Mouse (Mus musculus) midbrain, postnatal 0 days (tissue): ENCODE measurements around the gene Bhlhe23. TPM values are rescaled to one million over a fixed set of nuclear protein-coding genes. Genes with fewer than 3 reads are reported as not detected.
A peak's percentile ranks its signal among the peaks of the same experiment; 100 is the strongest.

Experiments
- ATAC-seq: fragments of 200-750 bp; cut with Nextera tagmentation; 2 replicates; pipeline ENCODE4 v1.8.0; 2017; ENCODE audit warnings: moderate number of reproducible peaks, mild to moderate bottlenecking, moderate TSS enrichment, moderate library complexity; ENCODE audit not compliant: low FRiP score
- DNase-seq: peaks from one replicate; pipeline ENCODE4 v3.0.0-alpha.2; 2015; ENCODE audit warnings: low spot score
- H3K27ac ChIP-seq: fragments of 300-500 bp; sonication (generic); 2 replicates; pipeline ENCODE4 v1.5.1; 2014; ENCODE audit warnings: low read depth, mild to moderate bottlenecking, low read length, mixed read lengths
- H3K27me3 ChIP-seq: fragments of 300-500 bp; sonication (generic); 2 replicates; pipeline ENCODE4 v1.6.1; 2014; ENCODE audit warnings: low read length, control low read depth, mixed read lengths; ENCODE audit not compliant: insufficient read depth
- H3K36me3 ChIP-seq: fragments of 300-500 bp; sonication (generic); 2 replicates; pipeline ENCODE4 v1.6.1; 2014; ENCODE audit warnings: low read length, control low read depth, mixed read lengths; ENCODE audit not compliant: insufficient read depth
- H3K4me1 ChIP-seq: fragments of 300-500 bp; sonication (generic); 2 replicates; pipeline ENCODE4 v1.6.1; 2014; ENCODE audit warnings: mild to moderate bottlenecking, control low read depth, antibody characterized with exemption, low read length, mixed read lengths; ENCODE audit not compliant: insufficient read depth
- H3K4me2 ChIP-seq: fragments of 300-500 bp; sonication (generic); 2 replicates; pipeline ENCODE4 v1.6.1; 2014; ENCODE audit warnings: low read depth, mild to moderate bottlenecking, low read length, mixed read lengths; ENCODE audit not compliant: poor library complexity, severe bottlenecking
- H3K4me3 ChIP-seq: fragments of 300-500 bp; sonication (generic); 2 replicates; pipeline ENCODE4 v1.5.1; 2014; ENCODE audit warnings: low read depth, mild to moderate bottlenecking, low read length, moderate library complexity
- H3K9ac ChIP-seq: fragments of 300-500 bp; sonication (generic); replicated peaks from 2 replicates; pipeline ENCODE4 v1.6.1; 2014; ENCODE audit warnings: mild to moderate bottlenecking, low read length, moderate library complexity, mixed read lengths; ENCODE audit not compliant: poor library complexity, severe bottlenecking
- H3K9me3 ChIP-seq: fragments of 300-500 bp; sonication (generic); 2 replicates; pipeline ENCODE4 v1.6.1; 2016; ENCODE audit warnings: low read length, control low read depth
- CTCF ChIP-seq: IDR thresholded peaks from 2 replicates; pipeline ENCODE4 v1.5.1; 2016; ENCODE audit warnings: antibody characterized with exemption, mild to moderate bottlenecking
- WGBS: fragments of 180-500 bp; shearing (Covaris S2); extraction: QIAGEN DNeasy Blood & Tissue Kit; methylation state at CpG from one replicate; pipeline ENCODE4 v1.1.7; 2014; 5-methylcytosine and 5-hydroxymethylcytosine counted together
- polyA plus RNA-seq: library from polyadenylated mRNA; unstranded; fragments of >200 nt; fragmentation: Nextera tagmentation; extraction: Ambion mirVana; gene quantifications from 2 replicates; pipeline ENCODE4 v1.2.1, GENCODE M21; 2015
- total RNA-seq: library from RNA; depleted of rRNA; stranded (reverse); fragments of >200 nt; gene quantifications from 2 replicates; pipeline ENCODE4 v1.2.3, GENCODE M21; 2014

Gene Bhlhe23
- total and polyA plus RNA-seq, 2 experiments from 2014 or later = 6.0 to 7.6 TPM

- Histone ChIP-seq H3K27me3 (no peaks in the 10 kb centered on the region), H3K4me2 (no peak overlapping the region), H3K9me3 (no peaks in the 10 kb centered on the region), H3K27ac (no peak overlapping the region), H3K36me3 (no peaks in the 10 kb centered on the region), H3K4me3 (no peak overlapping the region), H3K9ac (no peak overlapping the region), H3K4me1 (no peaks in the 10 kb centered on the region)
- 34% methylated on average over 11 of the region's 11 CpGs for WGBS
- TF ChIP-seq CTCF = no peak
- DNase-seq = peak; percentile 46
- no peak for ATAC-seq
Measured at GRCm38 (mm10) chr2:180764986-180765385, 11.7 kb downstream of the Bhlhe23 start.

DNA sequence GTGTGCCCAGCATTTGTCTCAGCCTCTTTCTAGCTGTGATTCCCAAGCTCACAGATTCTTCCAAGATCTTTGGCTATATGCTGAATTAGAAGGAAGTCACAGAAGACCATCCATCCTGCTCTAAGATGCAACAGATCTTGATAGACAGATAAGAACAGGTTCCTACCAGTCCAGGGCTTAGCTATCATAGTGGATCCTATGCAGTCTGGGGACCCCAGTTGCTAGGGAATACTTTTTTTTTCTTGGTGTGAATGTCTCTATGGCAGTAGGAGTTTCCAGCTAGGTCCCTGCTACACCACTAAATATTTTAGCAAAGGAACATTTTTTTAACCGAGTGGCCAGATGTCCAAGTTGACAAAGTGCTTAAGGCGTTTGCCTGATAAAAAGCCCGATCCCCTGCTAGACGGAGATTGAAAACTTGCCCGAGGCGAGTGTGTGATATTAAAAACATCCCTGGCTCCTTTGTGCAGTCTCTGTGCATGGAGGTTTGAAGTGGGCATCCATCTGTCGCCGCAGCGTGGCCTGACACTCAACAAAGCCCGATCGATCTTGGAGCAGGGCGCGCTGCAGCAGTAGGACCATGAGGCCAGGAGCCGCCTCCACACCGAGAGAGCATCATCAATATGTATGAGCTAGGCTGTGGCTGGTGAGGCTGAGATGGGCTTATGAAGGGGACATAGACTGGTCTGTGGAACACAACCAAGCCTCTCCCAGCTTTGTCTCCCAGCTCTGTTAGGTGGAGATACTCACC lies 18.0 kb downstream of the Bhlhe23 start:
- WGBS = 15% methylated on average over 15 of the region's 15 CpGs
- H3K36me3 ChIP-seq = no peaks in the 10 kb centered on the region
- no peak for TF ChIP-seq CTCF
- no peak overlapping the region for H3K4me2 ChIP-seq
- DNase-seq (peak; percentile 34), ATAC-seq (no peak; the same call in 1 of the 2 replicates)
- H3K27ac ChIP-seq = no peak overlapping the region
- peaks cover 6% of the 10 kb centered on the region; the same call in 1 of the 2 replicates for H3K27me3 ChIP-seq
- no peaks in the 10 kb centered on the region for H3K9me3 ChIP-seq
- no peak overlapping the region for H3K4me3 ChIP-seq
- no peak overlapping the region for H3K9ac ChIP-seq
- H3K4me1 ChIP-seq = 0 out of 2 replicates have a peak, but pooled peaks cover 5% of the 10 kb centered on the region

DNA sequence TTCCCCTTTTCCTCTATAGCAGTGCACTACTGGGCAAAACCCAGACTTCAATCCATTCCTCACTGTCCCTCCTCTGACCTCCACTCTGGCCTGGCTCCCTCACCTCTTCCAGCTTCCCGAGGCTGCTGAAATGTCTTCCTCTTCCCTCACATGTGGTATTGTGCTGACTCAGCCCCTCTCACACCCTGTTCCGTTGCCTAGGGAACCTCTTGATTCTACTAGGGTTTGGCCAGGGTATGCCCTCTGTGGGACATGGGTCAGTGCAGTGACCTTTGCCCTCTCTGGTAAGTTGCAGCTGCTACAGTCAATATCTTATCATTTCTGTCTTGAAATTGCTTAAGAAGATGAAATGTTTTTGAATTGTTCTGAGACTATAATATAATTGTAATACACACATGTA lies 19.9 kb downstream of the Bhlhe23 start:
- ATAC-seq (no peak), DNase-seq (no peak)
- Histone ChIP-seq H3K36me3 (no peaks in the 10 kb centered on the region), H3K4me1 (0 out of 2 replicates have a peak, but pooled peaks cover 5% of the 10 kb centered on the region), H3K4me2 (no peak overlapping the region), H3K27me3 (peaks cover 6% of the 10 kb centered on the region; the same call in 1 of the 2 replicates), H3K4me3 (no peak overlapping the region), H3K27ac (no peak overlapping the region), H3K9ac (no peak overlapping the region), H3K9me3 (no peaks in the 10 kb centered on the region)
- no peak for TF ChIP-seq CTCF
- 33% methylated on average over 2 of the region's 2 CpGs for WGBS

DNA sequence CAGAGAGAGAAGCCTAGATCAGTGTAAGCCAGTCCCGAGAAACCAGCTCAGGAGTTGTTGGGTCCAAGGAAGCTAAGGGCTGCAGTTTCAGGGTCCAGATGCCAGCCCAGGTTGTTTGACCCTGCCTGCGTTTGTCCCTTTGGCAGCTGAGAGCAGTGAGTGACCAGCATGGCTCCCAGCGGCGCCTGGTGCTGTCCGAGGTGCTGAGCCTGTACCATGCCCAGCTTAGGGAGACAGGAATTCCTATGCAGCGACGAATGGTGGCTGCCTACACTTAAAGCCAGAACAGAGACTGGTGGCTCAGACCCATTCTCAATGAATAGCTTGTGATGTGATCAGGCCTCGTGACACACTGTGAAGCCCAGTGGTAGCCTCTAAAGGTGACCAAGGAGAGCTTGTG lies 20.8 kb downstream of the Bhlhe23 start:
- H3K27me3 ChIP-seq = peaks cover 6% of the 10 kb centered on the region; the same call in 1 of the 2 replicates
- no peak overlapping the region for H3K9ac ChIP-seq
- H3K4me3 ChIP-seq = no peak overlapping the region
- no peaks in the 10 kb centered on the region for H3K9me3 ChIP-seq
- H3K27ac ChIP-seq = no peak overlapping the region
- peak; percentile 17 for DNase-seq
- no peak overlapping the region for H3K4me2 ChIP-seq
- no peaks in the 10 kb centered on the region for H3K36me3 ChIP-seq
- ATAC-seq = no peak
- H3K4me1 ChIP-seq = 0 out of 2 replicates have a peak, but pooled peaks cover 5% of the 10 kb centered on the region
- no peak for TF ChIP-seq CTCF
- 11% methylated on average over 8 of the region's 8 CpGs for WGBS

GRCm38 (mm10) chr2:180754976-180755688 lies 21.6 kb downstream of the Bhlhe23 start:
- Histone ChIP-seq H3K36me3 (no peaks in the 10 kb centered on the region), H3K4me2 (no peak overlapping the region), H3K9ac (no peak overlapping the region), H3K27ac (no peak overlapping the region), H3K27me3 (peaks cover 6% of the 10 kb centered on the region; the same call in 1 of the 2 replicates), H3K4me1 (0 out of 2 replicates have a peak, but pooled peaks cover 5% of the 10 kb centered on the region), H3K9me3 (no peaks in the 10 kb centered on the region), H3K4me3 (no peak overlapping the region)
- 0 out of 2 replicates have a peak, but pooled peaks have one; percentile 6 for TF ChIP-seq CTCF
- ATAC-seq = 0 out of 2 replicates have a peak, but pooled peaks have one; percentile 38
- 45% methylated on average over 5 of the region's 5 CpGs for WGBS
- DNase-seq = peak; percentile 43
